Mouse (Mus musculus) MEL (cell line): ENCODE data around the gene Dnajc25.

ENCODE experiments used
- BHLHE40 ChIP-seq: IDR thresholded peaks from 2 replicates; pipeline ENCODE4 v1.6.1; 2012; ENCODE audit warnings: low read depth, mild to moderate bottlenecking, inconsistent platforms, low read length, improper control_type of control experiment, borderline replicate concordance
- CHD2 ChIP-seq: IDR thresholded peaks from 2 replicates; pipeline ENCODE4 v1.6.1; 2011; ENCODE audit warnings: low read length, improper control_type of control experiment
- CTCF ChIP-seq, 3 experiments: IDR thresholded peaks in 2 of 3; conservative IDR thresholded peaks in 1 of 3; 2 replicates each; pipeline ENCODE4 v1.5.1; 2011 to 2012; ENCODE audit warnings: low read length in 3 of 3, low read depth in 2 of 3, mild to moderate bottlenecking in 2 of 3, improper control_type of control experiment in 1 of 3, inconsistent platforms in 1 of 3, mixed read lengths in 1 of 3, moderate library complexity in 1 of 3; ENCODE audit not compliant: control insufficient read depth in 1 of 3, insufficient read depth in 1 of 3, poor library complexity in 1 of 3, severe bottlenecking in 1 of 3
- E2F4 ChIP-seq: IDR thresholded peaks from 2 replicates; pipeline ENCODE4 v1.6.1; 2011; ENCODE audit warnings: low read depth, low read length, improper control_type of control experiment, borderline replicate concordance
- EP300 ChIP-seq, 2 experiments: IDR thresholded peaks; 2 replicates each; pipeline ENCODE4 v1.6.1; 2011; ENCODE audit warnings: improper control_type of control experiment in 2 of 2, low read length in 2 of 2, low read depth in 1 of 2, mild to moderate bottlenecking in 1 of 2
- GATA1 ChIP-seq: IDR thresholded peaks from 2 replicates; pipeline ENCODE4 v1.6.1; 2011; ENCODE audit warnings: low read depth, low read length, improper control_type of control experiment
- KAT2A ChIP-seq: conservative IDR thresholded peaks from 2 replicates; pipeline ENCODE4 v1.6.1; 2012; ENCODE audit warnings: low read depth, low read length, improper control_type of control experiment, inconsistent platforms
- MAZ ChIP-seq: IDR thresholded peaks from 2 replicates; pipeline ENCODE4 v1.6.1; 2012; ENCODE audit warnings: low read depth, mild to moderate bottlenecking, inconsistent platforms, low read length, improper control_type of control experiment
- MXI1 ChIP-seq: IDR thresholded peaks from 2 replicates; pipeline ENCODE4 v1.6.1; 2011; ENCODE audit warnings: mild to moderate bottlenecking, low read depth, low read length, improper control_type of control experiment
- MYC ChIP-seq: IDR thresholded peaks from 2 replicates; pipeline ENCODE4 v1.6.1; 2011; ENCODE audit warnings: low read depth, mild to moderate bottlenecking, low read length, improper control_type of control experiment, moderate library complexity
- NELFE ChIP-seq: IDR thresholded peaks from 2 replicates; pipeline ENCODE4 v1.6.1; 2011; ENCODE audit warnings: low read depth, low read length, improper control_type of control experiment
- POLR2A ChIP-seq, 2 experiments: IDR thresholded peaks; 2 replicates each; pipeline ENCODE4 v1.6.1; 2011 to 2012; ENCODE audit warnings: low read length in 2 of 2, mild to moderate bottlenecking in 2 of 2, control low read depth in 1 of 2, improper control_type of control experiment in 1 of 2, low read depth in 1 of 2, moderate library complexity in 1 of 2; ENCODE audit not compliant: control insufficient read depth in 1 of 2, insufficient read depth in 1 of 2, poor library complexity in 1 of 2
- RAD21 ChIP-seq: IDR thresholded peaks from 2 replicates; pipeline ENCODE4 v1.6.1; 2011; ENCODE audit warnings: mild to moderate bottlenecking, low read depth, low read length, improper control_type of control experiment
- ZMIZ1 ChIP-seq: IDR thresholded peaks from 2 replicates; pipeline ENCODE4 v1.6.1; 2012; ENCODE audit warnings: low read depth, mild to moderate bottlenecking, inconsistent platforms, low read length, improper control_type of control experiment, moderate library complexity

- TF ChIP-seq CTCF (IDR thresholded peaks at IDR 0.05 in 2 of 3, conservative IDR thresholded peaks at IDR 0.05 in 1 of 3; ENCODE audit: control insufficient read depth in 1 of 3, insufficient read depth in 1 of 3, low read depth in 2 of 3, low read length in 3 of 3, poor library complexity in 1 of 3, severe bottlenecking in 1 of 3): no peak
- no peak for TF ChIP-seq CHD2
- TF ChIP-seq GATA1: no peak
- no peak for TF ChIP-seq KAT2A
- no peak for TF ChIP-seq MYC
- TF ChIP-seq POLR2A (IDR thresholded peaks at IDR 0.05; ENCODE audit: control insufficient read depth in 1 of 2, insufficient read depth in 1 of 2, low read depth in 1 of 2, low read length in 2 of 2, poor library complexity in 1 of 2): no peak
- no peak for TF ChIP-seq NELFE
- TF ChIP-seq EP300 (IDR thresholded peaks at IDR 0.05; ENCODE audit: low read depth in 1 of 2, low read length in 2 of 2): no peak
- TF ChIP-seq MAZ: no peak
- TF ChIP-seq E2F4: no peak
- TF ChIP-seq RAD21: no peak
- TF ChIP-seq MXI1: no peak
- no peak for TF ChIP-seq ZMIZ1
- no peak for TF ChIP-seq BHLHE40
Measured at GRCm38 (mm10) chr4:59007016-59007415, 12.2 kb downstream of the Dnajc25 start.
